In genomic region chr12:111166681-111167289, GRCm38 (mm10) we compare ENCODE assay signal across 7 mouse cellular contexts. TPM values are rescaled to one million over a fixed set of nuclear protein-coding genes. Genes with fewer than 3 reads are reported as not detected.
DNase-seq lines count a peak whose midpoint lies in the region; ATAC-seq and TF ChIP-seq lines count a peak whose summit lies in the region.

No protein-coding gene starts in this region.

- no peak overlapping the region for H3K27ac ChIP-seq in cerebellum, adult 2 months (ENCODE audit: insufficient read depth, low read length)
- H3K27ac ChIP-seq in kidney, embryonic 15.5 days = peak overlapping the region; percentile 90
- peak overlapping the region; percentile 76 for H3K27ac ChIP-seq in midbrain, embryonic 11.5 days (ENCODE audit: low read depth, low read length)

- no peaks in the 10 kb centered on the region for H3K9me3 ChIP-seq in kidney, embryonic 15.5 days (replicated peaks)
- no peaks in the 10 kb centered on the region for H3K9me3 ChIP-seq in midbrain, embryonic 11.5 days (ENCODE audit: control insufficient read depth, low read length)

- H3K4me1 ChIP-seq in cerebellum, adult 2 months (ENCODE audit: control insufficient read depth, insufficient read depth, low read length) = peaks cover 4% of the 10 kb centered on the region; the same call in 1 of the 2 replicates
- H3K4me1 ChIP-seq in kidney, embryonic 15.5 days = peaks cover 50% of the 10 kb centered on the region
- H3K4me1 ChIP-seq in midbrain, embryonic 11.5 days (ENCODE audit: control insufficient read depth, insufficient read depth, low read length) = peaks cover 35% of the 10 kb centered on the region

- 1% methylated on average over 44 of the region's 48 CpGs for WGBS in cerebellum, adult 2 months
- under 1% methylated on average over 48 of the region's 48 CpGs for WGBS in kidney, embryonic 15.5 days
- WGBS in midbrain, embryonic 11.5 days = under 1% methylated on average over 47 of the region's 48 CpGs

- H3K36me3 ChIP-seq in kidney, embryonic 15.5 days = no peaks in the 10 kb centered on the region
- H3K36me3 ChIP-seq in midbrain, embryonic 11.5 days (ENCODE audit: control insufficient read depth, insufficient read depth, low read length) = no peaks in the 10 kb centered on the region

- peak overlapping the region; percentile 82 for H3K9ac ChIP-seq in kidney, embryonic 15.5 days
- H3K9ac ChIP-seq in midbrain, embryonic 11.5 days (ENCODE audit: low read length) = peak overlapping the region; percentile 89

- TF ChIP-seq CTCF in cerebellum, adult 2 months (IDR thresholded peaks at IDR 0.05; ENCODE audit: borderline replicate concordance, insufficient read depth, low read depth, low read length) = no peak

- H3K4me3 ChIP-seq in cerebellum, adult 2 months (replicated peaks; ENCODE audit: insufficient read depth, low read depth, low read length) = peak overlapping the region; percentile 71
- H3K4me3 ChIP-seq in kidney, embryonic 15.5 days (replicated peaks) = peak overlapping the region; percentile 86
- peak overlapping the region; percentile 83 for H3K4me3 ChIP-seq in midbrain, embryonic 11.5 days (ENCODE audit: low read depth, low read length)

- peak; percentile 36 for DNase-seq in urinary bladder, postnatal 25 days (ENCODE audit: low spot score)
- no peak for DNase-seq in urinary bladder, postnatal 10 days (ENCODE audit: low spot score)
- DNase-seq in cerebellum, adult 2 months = peak; percentile 41 to 62
- DNase-seq in gastrocnemius, postnatal 4 days (ENCODE audit: low spot score in 2 of 2) = peak; percentile 43 to 44
- DNase-seq in midbrain, embryonic 11.5 days (ENCODE audit: low spot score, missing footprints) = peak; percentile 93
- peak; percentile 61 for DNase-seq in testis, postnatal 10 days (ENCODE audit: low spot score)

- no peak for TF ChIP-seq POLR2A in cerebellum, adult 2 months (IDR thresholded peaks at IDR 0.05; ENCODE audit: borderline replicate concordance, insufficient read depth, low read length)

- H3K4me2 ChIP-seq in kidney, embryonic 15.5 days = peak overlapping the region; percentile 89
- H3K4me2 ChIP-seq in midbrain, embryonic 11.5 days = peak overlapping the region; percentile 88

- H3K27me3 ChIP-seq in cerebellum, adult 2 months (ENCODE audit: control insufficient read depth, insufficient read depth, low read length) = no peaks in the 10 kb centered on the region
- no peaks in the 10 kb centered on the region for H3K27me3 ChIP-seq in kidney, embryonic 15.5 days
- no peaks in the 10 kb centered on the region for H3K27me3 ChIP-seq in midbrain, embryonic 11.5 days (ENCODE audit: control insufficient read depth, insufficient read depth, low read length)

- ATAC-seq in kidney, embryonic 15.5 days (replicated peaks; ENCODE audit: low FRiP score) = peak; percentile 23; the same call in 1 of the 2 replicates
- peak; percentile 31 for ATAC-seq in midbrain, embryonic 11.5 days (ENCODE audit: low FRiP score)

RNA-seq across cellular contexts. Expression of gene Traf3, which starts 0.6 kb away (rescaled TPM):
- polyA plus RNA-seq in cerebellum, adult 2 months (2012; rRNA removed) = 29.3 and 29.8 TPM in 2 replicates
- 10 to 100 TPM; 31.4 to 36.9 TPM for total RNA-seq in gastrocnemius, postnatal 4 days (2021)
- polyA plus RNA-seq in kidney, embryonic 15.5 days (2015; fragmentation: Nextera tagmentation; extraction: Ambion mirVana) = 10.1 and 11.6 TPM in 2 replicates
- polyA plus RNA-seq in midbrain, embryonic 11.5 days (2014; fragmentation: Nextera tagmentation; extraction: Ambion mirVana) = 11.6 and 14.0 TPM in 2 replicates

RNA-seq across cellular contexts. Expression of gene 4930595D18Rik, which starts 17.5 kb away (rescaled TPM):
- polyA plus RNA-seq in cerebellum, adult 2 months (2012; rRNA removed) = not detected in 2 replicates
- under 1 TPM in 1 of 2 experiments, not detected in 1; 0.34 TPM for total RNA-seq in gastrocnemius, postnatal 4 days (2021)
- not detected in 2 replicates for polyA plus RNA-seq in kidney, embryonic 15.5 days (2015; fragmentation: Nextera tagmentation; extraction: Ambion mirVana)
- not detected in 2 replicates for polyA plus RNA-seq in midbrain, embryonic 11.5 days (2014; fragmentation: Nextera tagmentation; extraction: Ambion mirVana)
